In the genomic region with DNA sequence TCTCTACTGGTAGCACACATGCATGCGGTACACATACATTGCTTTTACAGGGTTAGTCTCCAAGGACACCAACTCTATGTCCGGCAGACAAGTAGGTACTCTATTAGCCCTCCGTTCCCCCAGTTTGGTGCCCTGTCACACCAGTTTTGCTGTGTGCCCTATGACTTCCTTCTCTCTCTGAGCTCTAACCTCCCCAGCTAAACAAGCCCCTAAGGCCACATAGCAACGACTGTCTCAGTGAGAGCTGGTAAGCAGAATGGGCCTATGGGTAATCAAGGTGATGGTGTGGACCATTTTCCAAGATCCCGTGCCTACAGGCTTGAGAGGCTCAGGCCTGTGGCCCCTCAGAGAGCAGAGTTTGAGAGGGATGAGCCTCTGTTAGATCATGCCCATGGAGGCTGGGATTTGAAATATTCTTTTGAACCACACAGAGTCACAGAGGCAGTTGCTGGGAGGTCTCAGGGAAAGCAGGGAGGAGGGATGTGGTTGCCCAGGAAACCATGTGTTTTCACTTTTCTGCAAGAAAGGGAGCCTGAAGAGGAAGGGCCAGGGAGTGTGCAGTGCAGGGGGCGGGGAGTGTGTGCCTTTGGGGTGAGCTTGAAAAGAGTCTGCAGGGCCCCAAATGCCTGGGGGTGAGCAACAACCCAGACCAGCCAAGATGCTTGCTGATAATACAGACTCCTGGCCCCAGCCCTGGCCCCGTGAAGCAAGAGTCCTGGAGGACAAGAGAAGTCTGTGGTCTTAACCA, we compare ENCODE assay signal across 11 mouse cellular contexts. TPM values are rescaled to one million over a fixed set of nuclear protein-coding genes. Genes with fewer than 3 reads are reported as not detected.
DNase-seq lines count a peak whose midpoint lies in the region; ATAC-seq lines count a peak whose summit lies in the region.
"Had no signal": no experiment of that assay in that cellular context is flagged by ENCODE, and none has a peak within 500 bp of the region (broad histone marks: within the 10 kb centered on the region; RNA-seq: fewer than 3 reads in every experiment).

No protein-coding gene starts in this region.

- peaks cover 13% of the 10 kb centered on the region for H3K4me1 ChIP-seq in hindbrain, embryonic 11.5 days (replicated peaks; ENCODE audit: control insufficient read depth, insufficient read depth, low read length)
- peaks cover 21% of the 10 kb centered on the region for H3K4me1 ChIP-seq in midbrain, embryonic 11.5 days (ENCODE audit: control insufficient read depth, insufficient read depth, low read length)

- no peak overlapping the region for H3K4me3 ChIP-seq in hindbrain, embryonic 11.5 days (ENCODE audit: low read depth, low read length)
- no peak overlapping the region for H3K4me3 ChIP-seq in midbrain, embryonic 11.5 days (ENCODE audit: low read depth, low read length)

- no peak overlapping the region for H3K4me2 ChIP-seq in hindbrain, embryonic 11.5 days (replicated peaks; ENCODE audit: low read depth, low read length)
- H3K4me2 ChIP-seq in midbrain, embryonic 11.5 days, result no peak overlapping the region

- H3K27me3 ChIP-seq in hindbrain, embryonic 11.5 days (ENCODE audit: control insufficient read depth, insufficient read depth, low read length), result peaks cover 3% of the 10 kb centered on the region; the same call in 1 of the 2 replicates
- H3K27me3 ChIP-seq in midbrain, embryonic 11.5 days (ENCODE audit: control insufficient read depth, insufficient read depth, low read length), result no peaks in the 10 kb centered on the region; the same call in none of the 2 replicates

- 43% methylated on average over 7 of the region's 7 CpGs for WGBS in hindbrain, embryonic 11.5 days
- 47% methylated on average over 7 of the region's 7 CpGs for WGBS in midbrain, embryonic 11.5 days

- H3K36me3 ChIP-seq in hindbrain, embryonic 11.5 days (ENCODE audit: control insufficient read depth, insufficient read depth, low read length), result no peaks in the 10 kb centered on the region
- no peaks in the 10 kb centered on the region for H3K36me3 ChIP-seq in midbrain, embryonic 11.5 days (ENCODE audit: control insufficient read depth, insufficient read depth, low read length)

- ATAC-seq in common myeloid progenitor, adult 5-6 weeks (replicated peaks; ENCODE audit: low read depth, poor library complexity, severe bottlenecking), result peak; percentile 45
- ATAC-seq in hindbrain, embryonic 11.5 days (ENCODE audit: low FRiP score), result 0 out of 2 replicates have a peak, but pooled peaks have one; percentile 30
- ATAC-seq in midbrain, embryonic 11.5 days (ENCODE audit: low FRiP score), result peak; percentile 71

- intact Hi-C loops in heart, postnatal 25 days (cut with DNase I), result no loop called here

- 0 out of 2 replicates have a peak overlapping the region, but pooled peaks have one; percentile 39 for H3K27ac ChIP-seq in hindbrain, embryonic 11.5 days (ENCODE audit: low read depth, low read length)
- H3K27ac ChIP-seq in midbrain, embryonic 11.5 days (ENCODE audit: low read depth, low read length), result peak overlapping the region; percentile 1; the same call in 1 of the 2 replicates

- peak; percentile 37 for DNase-seq in heart, postnatal 4 days
- DNase-seq in heart, postnatal 25 days (ENCODE audit: low spot score), result no peak
- peak; percentile 72 for DNase-seq in hindbrain, embryonic 11.5 days (ENCODE audit: low spot score)
- DNase-seq in midbrain, embryonic 11.5 days (ENCODE audit: low spot score, missing footprints), result peak; percentile 94
- no peak for DNase-seq in urinary bladder, postnatal 10 days (ENCODE audit: low spot score)
- no peak for DNase-seq in spleen, adult 12 weeks (ENCODE audit: low spot score)
- no peak for DNase-seq in adrenal gland, postnatal 36 days
- DNase-seq: gastrocnemius, postnatal 14 days; right cerebral cortex, adult 18-20 months had no signal

- no peak overlapping the region for H3K9ac ChIP-seq in hindbrain, embryonic 11.5 days (ENCODE audit: low read depth, low read length)
- H3K9ac ChIP-seq in midbrain, embryonic 11.5 days (ENCODE audit: low read length), result no peak overlapping the region

- no peaks in the 10 kb centered on the region for H3K9me3 ChIP-seq in hindbrain, embryonic 11.5 days (ENCODE audit: control insufficient read depth, low read length)
- H3K9me3 ChIP-seq in midbrain, embryonic 11.5 days (ENCODE audit: control insufficient read depth, low read length), result no peaks in the 10 kb centered on the region

RNA-seq across cellular contexts. Expression of gene Smad6, which starts 36.2 kb away (rescaled TPM):
- 10 to 100 TPM; 18.5 to 20.1 TPM for total RNA-seq in heart, postnatal 4 days (2021)
- total RNA-seq in heart, postnatal 25 days (2021), result 10 to 100 TPM in 1 of 2 experiments, 1 to 10 TPM in 1; 9.8 to 13.6 TPM
- total RNA-seq in common myeloid progenitor, adult 5-6 weeks (2017), result 0.69 and 1.2 TPM in 2 replicates
- polyA plus RNA-seq in hindbrain, embryonic 11.5 days (2014; fragmentation: Nextera tagmentation; extraction: Ambion mirVana), result 5.5 and 7.1 TPM in 2 replicates
- polyA plus RNA-seq in midbrain, embryonic 11.5 days (2014; fragmentation: Nextera tagmentation; extraction: Ambion mirVana), result 3.9 and 4.0 TPM in 2 replicates
- 10 to 100 TPM in 1 of 2 experiments, 1 to 10 TPM in 1; 6.3 to 12.7 TPM for total RNA-seq in adrenal gland, postnatal 36 days (2021)

RNA-seq across cellular contexts. Expression of gene Lctl, which starts 58.9 kb away (rescaled TPM):
- under 1 TPM; 0.67 to 0.68 TPM for total RNA-seq in heart, postnatal 4 days (2021)
- not detected for total RNA-seq in heart, postnatal 25 days (2021)
- total RNA-seq in common myeloid progenitor, adult 5-6 weeks (2017), result 0.18 TPM in 1 of 2 replicates, not detected in the other
- polyA plus RNA-seq in hindbrain, embryonic 11.5 days (2014; fragmentation: Nextera tagmentation; extraction: Ambion mirVana), result not detected in 2 replicates
- not detected in 2 replicates for polyA plus RNA-seq in midbrain, embryonic 11.5 days (2014; fragmentation: Nextera tagmentation; extraction: Ambion mirVana)
- 1 to 10 TPM in 1 of 2 experiments, under 1 TPM in 1; 0.69 to 2.6 TPM for total RNA-seq in adrenal gland, postnatal 36 days (2021)
- total RNA-seq: liver, adult 2 months had no signal
- polyA plus RNA-seq: liver, adult 2 months had no signal

Comparison
In these comparisons a context has a peak if more than half of its experiments do, and no peak if none do; other contexts are left out.
1. DNase-seq: peak in heart, postnatal 4 days (single experiment), hindbrain, embryonic 11.5 days (single experiment) and midbrain, embryonic 11.5 days (single experiment); none in heart, postnatal 25 days (single experiment), urinary bladder, postnatal 10 days (single experiment), spleen, adult 12 weeks (single experiment) and adrenal gland, postnatal 36 days (0 of 2).
2. Peak in every context shown above with its lines, with median percentiles within 50 percentile points of each other: ATAC-seq.